Mouse (Mus musculus): ENCODE data around the gene Unc13a. TPM values are rescaled to one million over a fixed set of nuclear protein-coding genes. Genes with fewer than 3 reads are reported as not detected.

The Unc13a gene
- polyA plus RNA-seq, 1 experiment from 2014 or later = 0.87 TPM

GRCm38 (mm10) chr8:71593556-71594323 lies 77.8 kb downstream of the Unc13a start:
- ATAC-seq (ENCODE audit: insufficient number of reproducible peaks, insufficient read depth, low FRiP score, low TSS enrichment, low read depth) = no peak
- Histone ChIP-seq H3K4me3 (no peak overlapping the region), H3K27me3 (no peaks in the 10 kb centered on the region), H3K4me2 (peak overlapping the region; percentile 82; the same call in 1 of the 2 replicates), H3K9ac (0 out of 2 replicates have a peak overlapping the region, but pooled peaks have one; percentile 96), H3K27ac (no peak overlapping the region), H3K9me3 (no peaks in the 10 kb centered on the region), H3K4me1 (peaks cover 30% of the 10 kb centered on the region), H3K36me3 (peaks cover 7% of the 10 kb centered on the region; the same call in 1 of the 2 replicates)
- 93% methylated on average over 8 of the region's 8 CpGs for WGBS

GRCm38 (mm10) chr8:71592374-71593170 lies 79.0 kb downstream of the Unc13a start:
- peak; percentile 62 for ATAC-seq (ENCODE audit: insufficient number of reproducible peaks, insufficient read depth, low FRiP score, low TSS enrichment, low read depth)
- H3K9ac ChIP-seq = peak overlapping the region; percentile 96
- H3K27me3 ChIP-seq = no peaks in the 10 kb centered on the region
- 4% methylated on average over 60 of the region's 60 CpGs for WGBS
- peaks cover 30% of the 10 kb centered on the region for H3K4me1 ChIP-seq
- peak overlapping the region; percentile 97 for H3K27ac ChIP-seq
- peak overlapping the region; percentile 82 for H3K4me2 ChIP-seq
- H3K4me3 ChIP-seq = peak overlapping the region; percentile 90
- peaks cover 7% of the 10 kb centered on the region; the same call in 1 of the 2 replicates for H3K36me3 ChIP-seq
- no peaks in the 10 kb centered on the region for H3K9me3 ChIP-seq

- Histone ChIP-seq H3K4me1 (peaks cover 30% of the 10 kb centered on the region), H3K9ac (peak within 1 kb of the TSS; percentile 96), H3K36me3 (peaks cover 14% of the 10 kb centered on the region), H3K4me3 (peak within 1 kb of the TSS; percentile 90), H3K9me3 (no peaks in the 10 kb centered on the region), H3K4me2 (peak within 1 kb of the TSS; percentile 82), H3K27ac (peak within 1 kb of the TSS; percentile 97), H3K27me3 (no peaks in the 10 kb centered on the region)
- peak; percentile 82 for ATAC-seq (ENCODE audit: insufficient number of reproducible peaks, insufficient read depth, low FRiP score, low TSS enrichment, low read depth)
- under 1% methylated on average over 69 of the region's 71 CpGs for WGBS
Measured at GRCm38 (mm10) chr8:71591471-71592373, 79.8 kb downstream of the Unc13a start, which contains the start of gene Pgls. Pgls (plus strand) TSS chr8:71592176.

GRCm38 (mm10) chr8:71591017-71591416 lies 80.5 kb downstream of the Unc13a start:
- 23% methylated on average over 5 of the region's 5 CpGs for WGBS
- H3K4me3 ChIP-seq = peak overlapping the region; percentile 90
- peak overlapping the region; percentile 82 for H3K4me2 ChIP-seq
- peaks cover 19% of the 10 kb centered on the region for H3K36me3 ChIP-seq
- no peaks in the 10 kb centered on the region for H3K9me3 ChIP-seq
- H3K27ac ChIP-seq = peak overlapping the region; percentile 97
- no peaks in the 10 kb centered on the region for H3K27me3 ChIP-seq
- peaks cover 22% of the 10 kb centered on the region for H3K4me1 ChIP-seq
- peak overlapping the region; percentile 96 for H3K9ac ChIP-seq
- ATAC-seq (ENCODE audit: insufficient number of reproducible peaks, insufficient read depth, low FRiP score, low TSS enrichment, low read depth) = no peak

- Histone ChIP-seq H3K27ac (no peak overlapping the region), H3K27me3 (no peaks in the 10 kb centered on the region), H3K9ac (no peak overlapping the region), H3K9me3 (no peaks in the 10 kb centered on the region), H3K36me3 (peaks cover 32% of the 10 kb centered on the region), H3K4me1 (peaks cover 18% of the 10 kb centered on the region), H3K4me3 (no peak overlapping the region), H3K4me2 (no peak overlapping the region)
- ATAC-seq (ENCODE audit: insufficient number of reproducible peaks, insufficient read depth, low FRiP score, low TSS enrichment, low read depth) = no peak
- 71% methylated on average over 3 of the region's 3 CpGs for WGBS
Measured at GRCm38 (mm10) chr8:71588762-71589161, 82.8 kb downstream of the Unc13a start.

GRCm38 (mm10) chr8:71586891-71587290 lies 84.7 kb downstream of the Unc13a start:
- Histone ChIP-seq H3K9ac (no peak overlapping the region), H3K27me3 (no peaks in the 10 kb centered on the region), H3K36me3 (peaks cover 33% of the 10 kb centered on the region), H3K4me2 (no peak overlapping the region), H3K27ac (no peak overlapping the region), H3K4me1 (peaks cover 8% of the 10 kb centered on the region), H3K4me3 (no peak overlapping the region), H3K9me3 (no peaks in the 10 kb centered on the region)
- ATAC-seq (ENCODE audit: insufficient number of reproducible peaks, insufficient read depth, low FRiP score, low TSS enrichment, low read depth) = no peak
- WGBS = 80% methylated on average over 2 of the region's 2 CpGs

GRCm38 (mm10) chr8:71580201-71580600 lies 91.4 kb downstream of the Unc13a start:
- H3K27ac ChIP-seq = no peak overlapping the region
- no peak overlapping the region for H3K4me3 ChIP-seq
- H3K4me1 ChIP-seq = peaks cover 8% of the 10 kb centered on the region
- H3K9ac ChIP-seq = no peak overlapping the region
- WGBS = 31% methylated on average over 9 of the region's 9 CpGs
- ATAC-seq (ENCODE audit: insufficient number of reproducible peaks, insufficient read depth, low FRiP score, low TSS enrichment, low read depth) = no peak
- H3K9me3 ChIP-seq = no peaks in the 10 kb centered on the region
- H3K27me3 ChIP-seq = no peaks in the 10 kb centered on the region
- H3K36me3 ChIP-seq = peaks cover 31% of the 10 kb centered on the region
- H3K4me2 ChIP-seq = no peak overlapping the region

- no peaks in the 10 kb centered on the region for H3K27me3 ChIP-seq
Measured at GRCm38 (mm10) chr8:71579476-71579875, 92.1 kb downstream of the Unc13a start.

GRCm38 (mm10) chr8:71579009-71579408 lies 92.5 kb downstream of the Unc13a start:
- Histone ChIP-seq H3K27me3 (no peaks in the 10 kb centered on the region), H3K27ac (no peak overlapping the region), H3K9ac (no peak overlapping the region), H3K36me3 (peaks cover 20% of the 10 kb centered on the region), H3K4me3 (no peak overlapping the region), H3K4me2 (no peak overlapping the region), H3K9me3 (no peaks in the 10 kb centered on the region), H3K4me1 (peaks cover 8% of the 10 kb centered on the region)
- WGBS = 77% methylated on average over 1 of the region's 1 CpGs
- no peak for ATAC-seq (ENCODE audit: insufficient number of reproducible peaks, insufficient read depth, low FRiP score, low TSS enrichment, low read depth)

More at GRCm38 (mm10) chr8:71579476-71579875, 92.1 kb downstream of the Unc13a start:
- Histone ChIP-seq H3K27ac (no peak overlapping the region), H3K36me3 (peaks cover 24% of the 10 kb centered on the region), H3K9ac (no peak overlapping the region), H3K4me2 (no peak overlapping the region), H3K4me3 (no peak overlapping the region), H3K9me3 (no peaks in the 10 kb centered on the region), H3K4me1 (peaks cover 8% of the 10 kb centered on the region)
- no peak for ATAC-seq (ENCODE audit: insufficient number of reproducible peaks, insufficient read depth, low FRiP score, low TSS enrichment, low read depth)
- WGBS = 91% methylated on average over 14 of the region's 14 CpGs

- H3K4me3 ChIP-seq = no peak overlapping the region
- 65% methylated on average over 4 of the region's 4 CpGs for WGBS
- H3K4me1 ChIP-seq = peaks cover 12% of the 10 kb centered on the region
- peaks cover 18% of the 10 kb centered on the region for H3K36me3 ChIP-seq
- H3K9me3 ChIP-seq = no peaks in the 10 kb centered on the region
- ATAC-seq (ENCODE audit: insufficient number of reproducible peaks, insufficient read depth, low FRiP score, low TSS enrichment, low read depth) = no peak
- no peak overlapping the region for H3K9ac ChIP-seq
- no peak overlapping the region for H3K4me2 ChIP-seq
- no peaks in the 10 kb centered on the region for H3K27me3 ChIP-seq
- H3K27ac ChIP-seq = no peak overlapping the region
Measured at GRCm38 (mm10) chr8:71577856-71578387, 93.6 kb downstream of the Unc13a start.

GRCm38 (mm10) chr8:71575020-71575419 lies 96.5 kb downstream of the Unc13a start:
- WGBS = 60% methylated on average over 1 of the region's 1 CpGs
- Histone ChIP-seq H3K4me3 (no peak overlapping the region), H3K4me2 (no peak overlapping the region), H3K36me3 (no peaks in the 10 kb centered on the region; the same call in 1 of the 2 replicates), H3K27me3 (no peaks in the 10 kb centered on the region), H3K9me3 (no peaks in the 10 kb centered on the region), H3K9ac (no peak overlapping the region), H3K27ac (no peak overlapping the region), H3K4me1 (peaks cover 25% of the 10 kb centered on the region)
- no peak for ATAC-seq (ENCODE audit: insufficient number of reproducible peaks, insufficient read depth, low FRiP score, low TSS enrichment, low read depth)
